Mouse (Mus musculus) liver, postnatal 0 days (tissue): ENCODE measurements around the gene Lig3.

Experiments used
- CTCF ChIP-seq: sonication (generic); IDR thresholded peaks from 2 replicates; pipeline ENCODE4 v1.5.1; 2016; ENCODE audit warnings: antibody characterized with exemption, low read depth
- EP300 ChIP-seq: IDR thresholded peaks from 2 replicates; pipeline ENCODE4 v1.6.1; 2016; ENCODE audit warnings: antibody characterized with exemption, low read depth, mild to moderate bottlenecking

- TF ChIP-seq CTCF: peak; percentile 47
- no peak for TF ChIP-seq EP300
Measured at GRCm38 (mm10) chr11:82734227-82734626, 46.7 kb upstream of the Lig3 start.
